Mouse (Mus musculus) heart, embryonic 10.5 days (tissue): Measurements from ENCODE around the gene Dclre1b. TPM values are rescaled to one million over a fixed set of nuclear protein-coding genes. Genes with fewer than 3 reads are reported as not detected.

Experiments
- polyA plus RNA-seq: library from polyadenylated mRNA; unstranded; fragments of >200 nt; fragmentation: Nextera tagmentation; extraction: Ambion mirVana; gene quantifications from 2 replicates; pipeline ENCODE4 v1.2.1, GENCODE M21; 2016

The Dclre1b gene
- polyA plus RNA-seq, 1 experiment from 2014 or later: 25.7 TPM

Other genes starting within 250 kb of the Dclre1b start
- 0.34 and 0.51 TPM in 2 replicates for gene Syt6, start 234.2 kb downstream of the Dclre1b start, polyA plus RNA-seq
- 0.14 and 0.15 TPM in 2 replicates for gene Atg4a-ps, start 163.4 kb downstream of the Dclre1b start, polyA plus RNA-seq
- gene Olfml3, start 71.4 kb downstream of the Dclre1b start, polyA plus RNA-seq: 14.1 and 15.4 TPM in 2 replicates
- not detected in 2 replicates for gene Gm10964, start 70.1 kb downstream of the Dclre1b start, polyA plus RNA-seq
- 8.2 and 9.5 TPM in 2 replicates for gene Hipk1, start 17.9 kb downstream of the Dclre1b start, polyA plus RNA-seq
- 20.3 and 20.8 TPM in 2 replicates for gene Ap4b1, start 76 bp upstream of the Dclre1b start, polyA plus RNA-seq
- gene Gm43064, start 129 bp upstream of the Dclre1b start, polyA plus RNA-seq: not detected in 2 replicates
- 0.13 and 1.4 TPM in 2 replicates for gene Bcl2l15, start 23.2 kb upstream of the Dclre1b start, polyA plus RNA-seq
- 0.19 and 0.78 TPM in 2 replicates for gene Ptpn22, start 50.4 kb upstream of the Dclre1b start, polyA plus RNA-seq
- 6.2 and 9.1 TPM in 2 replicates for gene Rsbn1, start 104.7 kb upstream of the Dclre1b start, polyA plus RNA-seq
- gene Phtf1, start 158.7 kb upstream of the Dclre1b start, polyA plus RNA-seq: 16.3 and 25.4 TPM in 2 replicates